Mouse (Mus musculus) heart, embryonic 10.5 days (tissue): ENCODE results near the gene Jade3. TPM values are rescaled to one million over a fixed set of nuclear protein-coding genes. Genes with fewer than 3 reads are reported as not detected.
A peak's percentile ranks its signal among the peaks of the same experiment; 100 is the strongest.

Experiments used
- DNase-seq: peaks from one replicate; pipeline ENCODE4 v3.0.0-alpha.2; 2017; ENCODE audit warnings: low spot score
- H3K27ac ChIP-seq: fragments of 300-500 bp; sonication (generic); 2 replicates; pipeline ENCODE4 v1.5.1; 2016; ENCODE audit warnings: mild to moderate bottlenecking
- H3K27me3 ChIP-seq: fragments of 300-500 bp; sonication (generic); 2 replicates; pipeline ENCODE4 v1.6.1; 2016; ENCODE audit warnings: mild to moderate bottlenecking; ENCODE audit not compliant: poor library complexity, insufficient read depth, severe bottlenecking
- H3K36me3 ChIP-seq: fragments of 300-500 bp; sonication (generic); 2 replicates; pipeline ENCODE4 v1.6.1; 2016; ENCODE audit warnings: mild to moderate bottlenecking, moderate library complexity
- H3K4me1 ChIP-seq: fragments of 300-500 bp; sonication (generic); 2 replicates; pipeline ENCODE4 v1.6.1; 2016; ENCODE audit warnings: mild to moderate bottlenecking
- H3K4me3 ChIP-seq: fragments of 300-500 bp; sonication (generic); 2 replicates; pipeline ENCODE4 v1.5.1; 2016; ENCODE audit warnings: mild to moderate bottlenecking, moderate library complexity
- H3K9me3 ChIP-seq: fragments of 300-500 bp; sonication (generic); 2 replicates; pipeline ENCODE4 v1.6.1; 2016; ENCODE audit warnings: mild to moderate bottlenecking, moderate library complexity
- WGBS: fragments of 180-500 bp; shearing (Covaris S2); methylation state at CpG from one replicate; pipeline ENCODE4 v1.1.7; 2016; 5-methylcytosine and 5-hydroxymethylcytosine counted together
- polyA plus RNA-seq: library from polyadenylated mRNA; unstranded; fragments of >200 nt; fragmentation: Nextera tagmentation; extraction: Ambion mirVana; gene quantifications from 2 replicates; pipeline ENCODE4 v1.2.1, GENCODE M21; 2016

Gene Jade3
- polyA plus RNA-seq, 1 experiment from 2014 or later: 10.9 TPM

DNA sequence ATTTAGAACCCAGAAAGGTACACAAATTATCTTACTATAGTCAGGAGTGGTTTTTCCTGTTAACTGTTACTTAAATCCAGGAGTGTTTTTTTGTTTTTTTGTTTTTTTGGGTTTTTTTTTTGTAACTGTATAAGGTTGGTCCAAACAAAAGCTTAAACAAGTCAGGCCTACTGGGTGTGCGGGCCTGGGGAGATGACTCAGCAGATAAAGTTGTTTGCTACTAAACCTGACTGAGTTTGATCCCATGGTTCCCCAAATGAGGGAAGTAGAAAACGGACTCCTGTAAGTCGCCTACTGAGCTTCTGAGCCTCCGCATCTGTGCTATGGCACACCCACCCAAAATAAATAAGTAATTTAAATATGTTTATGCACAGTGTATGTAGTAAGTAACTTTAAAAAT is 6.0 kb upstream of the Jade3 start:
- H3K9me3 ChIP-seq: no peaks in the 10 kb centered on the region
- H3K27ac ChIP-seq: no peak overlapping the region
- DNase-seq: no peak
- no peaks in the 10 kb centered on the region for H3K36me3 ChIP-seq
- no peaks in the 10 kb centered on the region for H3K27me3 ChIP-seq
- no peaks in the 10 kb centered on the region for H3K4me1 ChIP-seq
- H3K4me3 ChIP-seq: no peak overlapping the region
- 74% methylated on average over 4 of the region's 4 CpGs for WGBS

DNA sequence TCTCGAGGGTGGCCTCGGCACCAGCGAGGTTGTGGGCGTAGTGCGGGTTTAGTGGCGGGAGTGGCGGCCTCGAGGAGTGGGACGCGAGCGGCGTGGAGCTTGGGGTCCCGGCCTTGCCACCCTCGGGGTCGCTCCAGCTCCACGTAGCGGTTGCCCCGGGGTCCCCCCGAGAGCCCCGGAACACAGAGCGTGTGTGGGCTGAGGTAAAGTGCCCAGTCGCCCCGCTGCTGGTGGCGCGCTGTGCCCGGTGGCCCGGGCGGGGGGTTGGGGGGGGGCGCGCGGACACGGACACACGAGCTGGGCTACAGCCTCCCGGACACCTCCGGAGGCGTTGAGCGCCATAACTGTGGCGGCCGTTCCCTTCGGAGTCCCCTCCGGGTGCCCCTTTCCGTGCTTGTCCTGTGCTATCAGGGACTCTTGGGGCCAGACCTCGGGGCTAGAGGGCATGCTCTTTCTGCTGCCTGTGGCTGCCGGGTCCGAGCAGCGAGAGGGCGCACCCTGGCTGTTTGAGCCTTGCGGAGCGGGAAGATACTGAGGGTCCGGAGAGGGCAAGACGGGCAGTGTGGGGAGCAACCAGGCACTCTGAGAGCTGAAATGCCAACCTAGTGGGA is 456 bp downstream of the Jade3 start:
- Histone ChIP-seq H3K27me3 (no peaks in the 10 kb centered on the region), H3K4me1 (no peaks in the 10 kb centered on the region), H3K9me3 (no peaks in the 10 kb centered on the region), H3K27ac (peak overlapping the region; percentile 93), H3K36me3 (peaks cover 5% of the 10 kb centered on the region; the same call in 1 of the 2 replicates), H3K4me3 (peak overlapping the region; percentile 72)
- WGBS: 16% methylated on average over 48 of the region's 51 CpGs
- peak; percentile 79 for DNase-seq

DNA sequence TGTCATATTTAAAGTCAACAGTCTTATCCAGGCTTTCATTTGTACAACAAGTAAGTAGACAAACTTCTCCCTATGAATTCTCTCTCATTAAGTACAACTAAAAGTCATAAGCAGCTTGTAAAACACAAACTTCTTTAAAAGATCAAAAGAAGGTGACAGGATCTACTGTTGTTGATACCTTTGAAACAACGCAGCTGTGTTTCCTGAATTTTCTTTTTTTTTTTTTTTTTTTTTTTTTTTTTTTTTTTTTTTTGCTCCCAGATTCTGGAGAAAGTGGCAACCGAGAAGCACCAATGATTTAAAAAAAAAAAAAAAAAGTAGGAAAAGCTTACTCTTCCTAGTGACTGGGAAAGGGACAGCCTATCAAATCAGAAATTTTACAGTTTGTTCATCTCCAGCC is 57.7 kb downstream of the Jade3 start:
- WGBS: 75% methylated on average over 2 of the region's 2 CpGs
- Histone ChIP-seq H3K4me3 (no peak overlapping the region), H3K9me3 (no peaks in the 10 kb centered on the region), H3K36me3 (peaks cover 5% of the 10 kb centered on the region; the same call in 1 of the 2 replicates), H3K4me1 (no peaks in the 10 kb centered on the region), H3K27ac (no peak overlapping the region), H3K27me3 (no peaks in the 10 kb centered on the region)
- no peak for DNase-seq

DNA sequence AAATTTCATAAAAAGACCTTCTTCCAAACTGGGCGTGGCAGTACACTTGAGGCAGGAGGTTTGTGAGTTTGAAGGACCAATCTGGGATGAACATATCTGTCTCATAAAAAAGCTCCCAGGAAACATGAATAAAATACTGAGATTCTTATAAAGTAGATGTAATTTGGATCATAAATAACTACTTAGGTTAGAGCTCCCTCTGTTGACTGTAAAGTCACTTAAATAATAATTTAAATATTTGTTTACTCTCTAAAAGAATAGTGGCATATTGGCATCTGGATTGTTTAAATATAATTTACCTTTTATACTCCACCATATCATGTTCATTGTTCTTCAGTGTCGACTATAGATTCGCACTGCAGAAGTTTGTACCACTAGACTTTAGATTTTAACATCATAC is 72.2 kb downstream of the Jade3 start:
- no peaks in the 10 kb centered on the region for H3K27me3 ChIP-seq
- no peaks in the 10 kb centered on the region for H3K9me3 ChIP-seq
- 84% methylated on average over 3 of the region's 3 CpGs for WGBS
- H3K4me1 ChIP-seq: no peaks in the 10 kb centered on the region
- H3K36me3 ChIP-seq: peaks cover 5% of the 10 kb centered on the region
- no peak overlapping the region for H3K27ac ChIP-seq
- no peak overlapping the region for H3K4me3 ChIP-seq
- DNase-seq: no peak

DNA sequence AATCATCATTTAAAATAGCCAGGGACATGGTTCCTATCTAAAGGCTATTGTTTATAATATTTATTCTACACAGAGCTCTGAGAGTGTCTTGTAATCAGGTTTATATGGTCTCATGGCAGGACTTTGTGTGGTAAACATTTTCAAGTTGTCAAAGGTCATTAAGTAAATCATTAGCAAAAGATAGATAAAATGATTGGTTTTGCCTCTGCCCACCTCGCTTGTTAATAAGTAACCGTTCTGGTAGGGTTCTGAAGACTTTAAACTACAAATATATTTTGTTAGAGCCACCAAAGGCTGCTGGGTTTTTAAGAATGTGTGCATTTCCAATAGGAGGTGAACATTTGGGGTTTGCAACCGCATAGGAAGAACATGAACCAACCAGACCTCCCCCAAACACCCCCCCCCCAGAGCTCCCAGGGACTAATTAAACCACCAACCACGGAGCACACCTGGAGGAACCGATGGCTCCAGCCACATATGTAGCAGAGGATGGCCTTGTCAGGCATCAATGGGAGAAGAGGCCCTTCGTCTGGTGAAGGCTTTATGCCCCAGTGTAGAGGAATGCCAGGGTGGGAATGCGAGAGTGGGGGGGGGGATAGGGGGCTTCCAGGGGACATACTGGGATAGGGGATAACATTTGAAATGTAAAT is 94.9 kb downstream of the Jade3 start:
- H3K27me3 ChIP-seq: no peaks in the 10 kb centered on the region
- 81% methylated on average over 7 of the region's 7 CpGs for WGBS
- peaks cover 12% of the 10 kb centered on the region for H3K36me3 ChIP-seq
- H3K27ac ChIP-seq: no peak overlapping the region
- DNase-seq: no peak
- no peak overlapping the region for H3K4me3 ChIP-seq
- H3K4me1 ChIP-seq: no peaks in the 10 kb centered on the region
- H3K9me3 ChIP-seq: no peaks in the 10 kb centered on the region

DNA sequence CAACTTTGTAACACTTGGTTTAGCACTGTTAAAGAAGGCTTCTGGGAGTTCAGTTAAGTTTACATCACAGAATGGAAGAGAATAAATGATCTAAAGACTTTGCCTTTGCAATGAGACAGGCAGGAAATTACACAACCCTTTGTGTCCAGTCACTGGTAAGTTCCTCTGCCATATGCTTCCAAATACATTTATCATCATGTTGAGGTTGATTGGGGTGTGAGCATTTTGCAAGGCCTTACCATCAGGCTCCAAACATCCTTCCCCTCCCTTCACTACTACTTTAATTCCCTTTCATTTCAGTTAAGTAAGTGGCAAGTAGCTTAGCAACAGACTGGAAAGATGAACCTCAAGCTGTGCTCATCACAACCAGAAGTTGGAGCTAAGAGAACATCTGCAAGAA is 96.1 kb downstream of the Jade3 start:
- Histone ChIP-seq H3K4me1 (no peaks in the 10 kb centered on the region), H3K36me3 (peaks cover 8% of the 10 kb centered on the region), H3K4me3 (no peak overlapping the region), H3K27me3 (no peaks in the 10 kb centered on the region), H3K9me3 (no peaks in the 10 kb centered on the region), H3K27ac (no peak overlapping the region)
- no peak for DNase-seq

DNA sequence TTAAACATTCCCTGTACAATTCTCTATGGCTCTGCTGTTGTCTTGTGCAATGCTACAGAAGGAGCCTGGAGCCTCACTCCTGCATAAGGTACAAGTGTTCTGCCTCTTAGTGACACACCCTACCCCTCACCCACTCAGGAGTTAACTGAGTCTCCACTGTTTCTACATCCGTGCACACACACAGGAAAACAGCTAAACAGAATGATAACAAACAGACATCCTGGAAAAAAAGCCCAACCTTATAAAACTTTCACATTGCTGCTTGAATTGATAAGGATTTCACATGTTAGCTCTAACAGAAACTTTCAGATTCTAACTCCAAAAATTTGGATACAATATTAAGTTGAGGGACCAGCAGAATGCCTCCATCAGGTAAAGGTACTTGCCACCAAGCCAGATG is 107.1 kb downstream of the Jade3 start:
- no peaks in the 10 kb centered on the region for H3K4me1 ChIP-seq
- no peak overlapping the region for H3K4me3 ChIP-seq
- 46% methylated on average over 1 of the region's 1 CpGs for WGBS
- DNase-seq: no peak
- no peak overlapping the region for H3K27ac ChIP-seq
- H3K27me3 ChIP-seq: no peaks in the 10 kb centered on the region
- H3K9me3 ChIP-seq: no peaks in the 10 kb centered on the region
- no peaks in the 10 kb centered on the region for H3K36me3 ChIP-seq

DNA sequence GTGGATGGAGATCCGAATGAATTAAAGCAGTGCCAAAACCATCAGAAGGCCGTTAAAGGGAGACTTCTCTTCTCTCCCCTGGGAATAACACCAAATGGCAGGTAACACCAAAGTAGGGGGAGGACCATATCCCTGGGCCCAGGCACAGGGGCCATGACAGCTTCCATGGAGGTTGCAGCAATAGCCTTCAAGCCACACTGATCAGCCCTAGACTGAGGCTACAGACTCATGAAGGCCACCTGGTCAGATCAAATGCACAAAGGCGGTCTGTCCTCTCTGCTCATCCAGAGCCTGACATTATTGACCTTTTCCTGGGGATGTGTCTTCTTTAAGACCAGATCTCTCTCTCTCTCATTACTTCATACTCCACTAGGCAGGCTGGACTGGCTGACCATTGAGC is 118.4 kb downstream of the Jade3 start:
- DNase-seq: no peak
- 80% methylated on average over 3 of the region's 3 CpGs for WGBS
- Histone ChIP-seq H3K27me3 (no peaks in the 10 kb centered on the region), H3K4me3 (no peak overlapping the region), H3K27ac (no peak overlapping the region), H3K9me3 (no peaks in the 10 kb centered on the region), H3K4me1 (no peaks in the 10 kb centered on the region), H3K36me3 (no peaks in the 10 kb centered on the region)

DNA sequence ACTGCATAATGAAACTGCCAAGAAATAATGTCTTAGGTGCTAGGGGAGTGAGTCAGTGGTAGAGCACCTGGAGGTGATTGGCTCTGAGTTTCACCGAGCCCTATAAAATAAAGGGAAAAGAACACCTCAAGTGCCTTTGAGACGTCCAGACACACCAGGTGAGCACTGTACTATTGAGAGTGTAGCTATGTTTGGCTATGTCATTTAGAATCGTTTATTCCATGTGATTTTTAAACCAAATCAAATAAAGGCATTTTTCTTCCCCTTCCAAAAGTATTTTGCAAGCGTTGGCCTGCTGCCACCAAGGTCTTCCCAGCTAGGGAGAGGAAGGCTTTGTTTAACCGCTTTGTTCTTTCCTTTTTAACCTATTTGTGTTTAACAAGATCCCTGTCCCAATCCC is 122.1 kb downstream of the Jade3 start:
- DNase-seq: no peak
- H3K27ac ChIP-seq: peak overlapping the region; percentile 78
- H3K27me3 ChIP-seq: no peaks in the 10 kb centered on the region
- H3K9me3 ChIP-seq: no peaks in the 10 kb centered on the region
- no peaks in the 10 kb centered on the region for H3K36me3 ChIP-seq
- no peaks in the 10 kb centered on the region for H3K4me1 ChIP-seq
- 60% methylated on average over 5 of the region's 5 CpGs for WGBS
- H3K4me3 ChIP-seq: peak overlapping the region; percentile 54; the same call in 1 of the 2 replicates

DNA sequence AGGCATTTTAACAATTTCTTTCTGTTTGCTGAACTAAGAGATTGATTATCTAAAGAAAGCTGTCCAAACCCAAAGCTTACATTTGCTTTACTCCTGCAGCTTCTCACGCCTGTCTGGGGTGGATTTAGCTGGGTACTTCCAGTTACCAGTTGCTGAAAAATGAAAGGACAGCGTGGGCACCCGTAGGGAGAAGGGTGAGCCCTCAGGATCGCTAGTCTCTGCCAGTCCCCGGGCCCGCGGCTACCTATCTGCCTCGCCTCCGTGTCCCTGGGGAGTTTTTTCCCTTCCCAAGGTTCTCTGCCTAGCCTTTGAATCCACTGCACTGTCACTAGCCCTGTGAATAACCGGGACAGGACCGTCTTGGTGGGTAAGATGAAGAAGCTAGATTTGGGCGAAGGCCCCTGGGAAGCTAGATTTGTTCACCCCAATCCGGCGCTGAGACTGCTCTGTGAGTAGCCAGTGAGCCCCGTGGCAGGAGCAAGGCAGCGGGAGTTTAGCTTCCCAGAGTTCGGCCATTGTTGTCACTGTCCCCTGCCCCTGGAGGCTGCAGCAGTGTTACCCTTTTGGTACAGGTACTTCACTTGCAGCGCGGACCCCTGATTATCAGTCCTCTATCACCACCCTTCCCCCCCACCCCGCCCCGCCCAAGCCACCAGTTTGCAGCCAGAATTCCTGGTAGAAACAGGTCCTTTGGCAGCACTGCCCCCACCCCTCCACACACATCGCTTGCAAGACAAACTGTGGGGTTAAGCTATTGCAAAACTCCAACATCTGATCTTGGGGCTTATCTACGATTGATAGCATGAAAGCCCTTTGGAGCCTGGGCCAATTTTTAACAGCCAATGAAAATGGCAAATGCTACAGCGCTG is 122.8 kb downstream of the Jade3 start:
- H3K36me3 ChIP-seq: no peaks in the 10 kb centered on the region
- DNase-seq: no peak
- H3K4me1 ChIP-seq: no peaks in the 10 kb centered on the region
- H3K9me3 ChIP-seq: no peaks in the 10 kb centered on the region
- H3K27ac ChIP-seq: peak overlapping the region; percentile 78
- no peaks in the 10 kb centered on the region for H3K27me3 ChIP-seq
- 24% methylated on average over 24 of the region's 24 CpGs for WGBS
- H3K4me3 ChIP-seq: peak overlapping the region; percentile 54

DNA sequence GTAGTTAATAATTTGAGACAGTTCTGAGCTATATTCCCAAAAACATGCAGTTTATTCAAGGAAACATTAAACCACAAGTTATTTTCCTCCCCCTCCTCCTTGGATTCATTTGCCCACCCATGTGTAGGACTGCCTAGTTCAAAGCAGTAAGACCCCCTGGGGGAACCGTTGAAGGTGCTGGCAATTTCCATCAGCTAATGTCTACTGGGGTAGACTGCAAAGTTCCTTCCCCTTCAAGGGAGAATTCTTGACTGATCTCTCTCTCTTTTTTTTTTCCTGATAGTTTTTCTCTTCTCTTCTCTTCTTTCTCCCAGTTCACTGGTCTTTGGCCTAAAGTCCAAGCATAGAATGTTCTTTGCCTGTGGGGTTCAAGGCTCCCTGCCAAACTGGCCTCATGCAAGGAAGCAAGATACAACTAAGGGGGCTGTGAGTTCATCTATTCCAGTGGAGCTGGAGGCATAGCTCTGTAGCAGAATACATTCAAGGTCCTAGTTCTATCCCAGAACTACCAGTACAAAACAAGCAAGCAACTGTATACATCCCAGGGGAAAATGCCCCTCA is 123.5 kb downstream of the Jade3 start:
- H3K9me3 ChIP-seq: no peaks in the 10 kb centered on the region
- H3K4me1 ChIP-seq: no peaks in the 10 kb centered on the region
- WGBS: 56% methylated on average over 1 of the region's 1 CpGs
- H3K36me3 ChIP-seq: no peaks in the 10 kb centered on the region
- DNase-seq: no peak
- H3K27me3 ChIP-seq: no peaks in the 10 kb centered on the region
- H3K27ac ChIP-seq: peak overlapping the region; percentile 78; the same call in 1 of the 2 replicates
- no peak overlapping the region for H3K4me3 ChIP-seq

DNA sequence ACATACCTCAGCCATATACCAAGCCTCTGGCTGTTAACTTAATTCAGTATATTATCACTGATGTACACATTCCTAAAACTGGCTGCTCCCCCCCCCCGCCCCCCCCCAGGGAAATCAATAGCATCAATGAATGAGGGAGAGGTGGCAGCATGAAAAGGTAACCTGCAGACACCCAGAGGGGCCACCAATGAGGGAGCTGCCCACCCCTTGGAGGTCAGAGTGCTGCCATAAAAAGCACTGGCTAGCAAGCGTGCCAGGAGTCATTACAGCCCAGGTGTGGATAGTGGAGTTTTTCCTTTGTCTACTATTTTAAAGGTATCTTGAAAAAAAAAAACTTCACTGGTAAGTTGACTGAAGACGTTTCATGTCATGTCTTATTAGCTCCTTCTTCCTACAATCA is 124.0 kb downstream of the Jade3 start, which contains the start of gene Rgn:
TSS of gene Rgn (plus strand) at position 256 of the 400 bp plus-strand sequence.
- peak within 1 kb of the TSS; percentile 78; the same call in 1 of the 2 replicates for H3K27ac ChIP-seq
- no peak for DNase-seq
- no peaks in the 10 kb centered on the region for H3K9me3 ChIP-seq
- H3K4me3 ChIP-seq: peak within 1 kb of the TSS; percentile 54
- H3K4me1 ChIP-seq: no peaks in the 10 kb centered on the region
- H3K36me3 ChIP-seq: no peaks in the 10 kb centered on the region
- H3K27me3 ChIP-seq: no peaks in the 10 kb centered on the region
- WGBS: 71% methylated on average over 3 of the region's 3 CpGs

DNA sequence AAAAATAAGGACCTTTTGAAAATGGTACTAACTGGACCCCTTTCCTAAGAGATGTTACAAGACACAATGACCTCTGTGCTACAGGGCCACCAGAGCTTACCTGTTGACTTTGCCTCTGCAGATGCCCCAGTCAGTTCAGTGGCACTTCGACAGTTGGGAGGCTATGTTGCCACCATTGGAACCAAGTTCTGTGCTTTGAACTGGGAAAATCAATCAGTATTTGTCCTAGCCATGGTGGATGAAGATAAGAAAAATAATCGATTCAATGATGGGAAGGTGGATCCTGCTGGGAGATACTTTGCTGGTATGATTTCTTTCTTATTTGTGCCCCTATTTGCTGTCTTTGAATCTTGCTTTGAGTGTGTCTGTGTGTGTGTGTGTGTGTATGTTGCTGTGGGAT is 126.7 kb downstream of the Jade3 start:
- Histone ChIP-seq H3K4me3 (no peak overlapping the region), H3K9me3 (no peaks in the 10 kb centered on the region), H3K27ac (no peak overlapping the region), H3K27me3 (no peaks in the 10 kb centered on the region), H3K36me3 (no peaks in the 10 kb centered on the region), H3K4me1 (no peaks in the 10 kb centered on the region)
- no peak for DNase-seq
- WGBS: 78% methylated on average over 2 of the region's 2 CpGs
